8 mouse cellular contexts compared by ENCODE assay signal in genomic region chr15:77153088-77153546, GRCm38 (mm10).
DNase-seq lines count a peak whose midpoint lies in the region; ATAC-seq and TF ChIP-seq lines count a peak whose summit lies in the region.

No protein-coding gene starts in this region.

- no peaks in the 10 kb centered on the region for H3K79me2 ChIP-seq in MEL (ENCODE audit: control insufficient read depth, insufficient read depth, low read length, poor library complexity)

- H3K4me2 ChIP-seq in hindbrain, embryonic 15.5 days: peak overlapping the region; percentile 92
- peak overlapping the region; percentile 48 for H3K4me2 ChIP-seq in liver, embryonic 15.5 days
- H3K4me2 ChIP-seq in stomach, postnatal 0 days (replicated peaks; ENCODE audit: low read depth): peak overlapping the region; percentile 65

- TF ChIP-seq POLR2A in MEL (IDR thresholded peaks at IDR 0.05; ENCODE audit: control insufficient read depth in 1 of 2, insufficient read depth in 1 of 2, low read depth in 1 of 2, low read length in 2 of 2, poor library complexity in 1 of 2): no peak

- peak; percentile 63 for ATAC-seq in hindbrain, embryonic 15.5 days (ENCODE audit: low FRiP score, low read depth)
- ATAC-seq in liver, embryonic 15.5 days (ENCODE audit: insufficient read depth): no peak
- ATAC-seq in stomach, postnatal 0 days (ENCODE audit: low FRiP score, low TSS enrichment): peak; percentile 38; the same call in 1 of the 2 replicates
- ATAC-seq in megakaryocyte-erythroid progenitor cell, adult 5-6 weeks (replicated peaks; ENCODE audit: low FRiP score, low TSS enrichment, poor library complexity, severe bottlenecking): no peak

- TF ChIP-seq EP300 in MEL (IDR thresholded peaks at IDR 0.05; ENCODE audit: low read depth in 1 of 2, low read length in 2 of 2): no peak
- no peak for TF ChIP-seq EP300 in stomach, postnatal 0 days (optimal IDR thresholded peaks at IDR 0.05)

- H3K4me1 ChIP-seq in MEL (ENCODE audit: control insufficient read depth in 1 of 2, insufficient read depth in 2 of 2, low read length in 2 of 2): peaks cover 0 to 11% of the 10 kb centered on the region in 2 experiments; a peak in 2 of 4 replicates
- peaks cover 65% of the 10 kb centered on the region for H3K4me1 ChIP-seq in forebrain, embryonic 10.5 days
- H3K4me1 ChIP-seq in hindbrain, embryonic 15.5 days (replicated peaks): peaks cover 52% of the 10 kb centered on the region
- peaks cover 10% of the 10 kb centered on the region for H3K4me1 ChIP-seq in liver, embryonic 15.5 days (replicated peaks)
- H3K4me1 ChIP-seq in stomach, postnatal 0 days (replicated peaks; ENCODE audit: control insufficient read depth, insufficient read depth): peaks cover 13% of the 10 kb centered on the region

- no peak for TF ChIP-seq RAD21 in MEL (IDR thresholded peaks at IDR 0.05; ENCODE audit: low read depth, low read length)

- peak overlapping the region; percentile 35 to 36 for H3K4me3 ChIP-seq in MEL (ENCODE audit: control insufficient read depth in 1 of 2, insufficient read depth in 1 of 2, low read depth in 2 of 2, low read length in 2 of 2)
- peak overlapping the region; percentile 62 for H3K4me3 ChIP-seq in forebrain, embryonic 10.5 days
- peak overlapping the region; percentile 71 for H3K4me3 ChIP-seq in hindbrain, embryonic 15.5 days
- H3K4me3 ChIP-seq in liver, embryonic 15.5 days (replicated peaks): peak overlapping the region; percentile 51
- peak overlapping the region; percentile 59 for H3K4me3 ChIP-seq in stomach, postnatal 0 days (ENCODE audit: low read depth, low read length)

- WGBS in forebrain, embryonic 10.5 days: 0% methylated on average over 3 of the region's 3 CpGs
- 0% methylated on average over 3 of the region's 3 CpGs for WGBS in hindbrain, embryonic 15.5 days
- 0% methylated on average over 3 of the region's 3 CpGs for WGBS in liver, embryonic 15.5 days (ENCODE audit: insufficient replicate concordance)
- 0% methylated on average over 3 of the region's 3 CpGs for WGBS in stomach, postnatal 0 days

- no peak overlapping the region for H3K9ac ChIP-seq in MEL (ENCODE audit: control insufficient read depth, low read depth, low read length, poor library complexity, severe bottlenecking)
- peak overlapping the region; percentile 89 for H3K9ac ChIP-seq in hindbrain, embryonic 15.5 days
- H3K9ac ChIP-seq in liver, embryonic 15.5 days: peak overlapping the region; percentile 21
- peak overlapping the region; percentile 70 for H3K9ac ChIP-seq in stomach, postnatal 0 days (ENCODE audit: low read length)

- H3K27me3 ChIP-seq in MEL (ENCODE audit: control insufficient read depth in 1 of 2, insufficient read depth in 2 of 2, low read length in 2 of 2): no peaks in the 10 kb centered on the region
- no peaks in the 10 kb centered on the region for H3K27me3 ChIP-seq in forebrain, embryonic 10.5 days (ENCODE audit: poor library complexity, severe bottlenecking)
- no peaks in the 10 kb centered on the region for H3K27me3 ChIP-seq in hindbrain, embryonic 15.5 days
- peaks cover 10% of the 10 kb centered on the region; the same call in 1 of the 2 replicates for H3K27me3 ChIP-seq in liver, embryonic 15.5 days
- H3K27me3 ChIP-seq in stomach, postnatal 0 days (ENCODE audit: control insufficient read depth, insufficient read depth, low read length): no peaks in the 10 kb centered on the region

- TF ChIP-seq CTCF in MEL (IDR thresholded peaks at IDR 0.05 in 2 of 3, conservative IDR thresholded peaks at IDR 0.05 in 1 of 3; ENCODE audit: control insufficient read depth in 1 of 3, insufficient read depth in 1 of 3, low read depth in 2 of 3, low read length in 3 of 3, poor library complexity in 1 of 3, severe bottlenecking in 1 of 3): no peak
- TF ChIP-seq CTCF in stomach, postnatal 0 days (IDR thresholded peaks at IDR 0.05; ENCODE audit: low read depth): no peak

- H3K27ac ChIP-seq in MEL (ENCODE audit: control insufficient read depth, low read depth, low read length): no peak overlapping the region
- peak overlapping the region; percentile 85 for H3K27ac ChIP-seq in forebrain, embryonic 10.5 days
- H3K27ac ChIP-seq in hindbrain, embryonic 15.5 days (replicated peaks): peak overlapping the region; percentile 97
- peak overlapping the region; percentile 69 for H3K27ac ChIP-seq in liver, embryonic 15.5 days (replicated peaks)
- H3K27ac ChIP-seq in stomach, postnatal 0 days (replicated peaks): peak overlapping the region; percentile 94

- peak; percentile 63 for DNase-seq in adrenal gland, adult 2 months
- no peak for DNase-seq in adrenal gland, adult 8-10 months
- DNase-seq in MEL (ENCODE audit: low read depth, low spot score): peak; percentile 29
- peak; percentile 31 for DNase-seq in forebrain, embryonic 10.5 days (ENCODE audit: extremely low spot score, low spot score)
- DNase-seq in stomach, postnatal 0 days (ENCODE audit: low spot score): no peak

- H3K36me3 ChIP-seq in MEL (ENCODE audit: control insufficient read depth in 1 of 2, insufficient read depth in 2 of 2, low read length in 2 of 2): peaks cover 0 to 4% of the 10 kb centered on the region in 2 experiments; a peak in 1 of 4 replicates
- H3K36me3 ChIP-seq in forebrain, embryonic 10.5 days (replicated peaks): 0 out of 2 replicates have a peak, but pooled peaks cover 3% of the 10 kb centered on the region
- no peaks in the 10 kb centered on the region for H3K36me3 ChIP-seq in hindbrain, embryonic 15.5 days
- H3K36me3 ChIP-seq in liver, embryonic 15.5 days (replicated peaks): no peaks in the 10 kb centered on the region
- H3K36me3 ChIP-seq in stomach, postnatal 0 days (ENCODE audit: control insufficient read depth, insufficient read depth, low read length): no peaks in the 10 kb centered on the region

- H3K9me3 ChIP-seq in MEL (replicated peaks; ENCODE audit: insufficient read depth, low read length): no peaks in the 10 kb centered on the region
- no peaks in the 10 kb centered on the region for H3K9me3 ChIP-seq in forebrain, embryonic 10.5 days
- no peaks in the 10 kb centered on the region for H3K9me3 ChIP-seq in hindbrain, embryonic 15.5 days
- no peaks in the 10 kb centered on the region for H3K9me3 ChIP-seq in liver, embryonic 15.5 days (replicated peaks)
- H3K9me3 ChIP-seq in stomach, postnatal 0 days (ENCODE audit: control insufficient read depth, low read length): no peaks in the 10 kb centered on the region

TF ChIP-seq in MEL, 35 proteins besides CTCF, POLR2A, EP300 and RAD21:
- TF ChIP-seq ZKSCAN1 (IDR thresholded peaks at IDR 0.05; ENCODE audit: low read depth, low read length) (no peak), CHD1 (IDR thresholded peaks at IDR 0.05; ENCODE audit: low read depth, low read length) (no peak), GABPA (IDR thresholded peaks at IDR 0.05; ENCODE audit: low read depth, low read length) (no peak), MXI1 (IDR thresholded peaks at IDR 0.05; ENCODE audit: low read depth, low read length) (no peak), NRF1 (IDR thresholded peaks at IDR 0.05; ENCODE audit: insufficient read depth, low read depth, low read length, poor library complexity, severe bottlenecking) (no peak), TBP (IDR thresholded peaks at IDR 0.05; ENCODE audit: low read depth, low read length) (no peak), JUND (IDR thresholded peaks at IDR 0.05; ENCODE audit: low read depth, low read length) (no peak), CHD2 (IDR thresholded peaks at IDR 0.05; ENCODE audit: low read length) (no peak), NELFE (IDR thresholded peaks at IDR 0.05; ENCODE audit: low read depth, low read length) (no peak), ELF1 (IDR thresholded peaks at IDR 0.05; ENCODE audit: low read depth, low read length) (no peak), MAFK (IDR thresholded peaks at IDR 0.05; ENCODE audit: borderline replicate concordance, low read depth, low read length) (no peak)

Comparison
In these comparisons a context has a peak if more than half of its experiments do, and no peak if none do; other contexts are left out.
1. DNase-seq: peak in adrenal gland, adult 2 months (single experiment), MEL (single experiment) and forebrain, embryonic 10.5 days (single experiment); none in adrenal gland, adult 8-10 months (single experiment) and stomach, postnatal 0 days (single experiment).
2. ATAC-seq: peak in hindbrain, embryonic 15.5 days (single experiment) and stomach, postnatal 0 days (single experiment); none in liver, embryonic 15.5 days (single experiment) and megakaryocyte-erythroid progenitor cell, adult 5-6 weeks (single experiment).
3. Peak in every context shown above with its lines, with median percentiles within 50 percentile points of each other: H3K4me3 ChIP-seq and H3K4me2 ChIP-seq.